Mouse (Mus musculus): ENCODE data around the gene Nphp1.

GRCm38 (mm10) chr2:127737885-127738284 lies 50.8 kb downstream of the Nphp1 start:
- TF ChIP-seq USF1 (IDR thresholded peaks at IDR 0.05; ENCODE audit: low read depth, low read length) (no peak), MYC (IDR thresholded peaks at IDR 0.05; ENCODE audit: low read depth, low read length) (no peak), CTCF (IDR thresholded peaks at IDR 0.05 in 2 of 3, conservative IDR thresholded peaks at IDR 0.05 in 1 of 3; ENCODE audit: control insufficient read depth in 1 of 3, insufficient read depth in 1 of 3, low read depth in 2 of 3, low read length in 3 of 3, poor library complexity in 1 of 3, severe bottlenecking in 1 of 3) (no peak), ETS1 (IDR thresholded peaks at IDR 0.05; ENCODE audit: low read depth, low read length) (no peak), POLR2A (IDR thresholded peaks at IDR 0.05; ENCODE audit: control insufficient read depth in 1 of 2, insufficient read depth in 1 of 2, low read depth in 1 of 2, low read length in 2 of 2, poor library complexity in 1 of 2) (no peak), RCOR1 (IDR thresholded peaks at IDR 0.05; ENCODE audit: low read depth, low read length) (no peak), EP300 (IDR thresholded peaks at IDR 0.05; ENCODE audit: low read depth in 1 of 2, low read length in 2 of 2) (no peak)

Data from MEL (cell line).